Mouse (Mus musculus) lung, adult 2 months (tissue): ENCODE measurements around the gene Nxf1. TPM values are rescaled to one million over a fixed set of nuclear protein-coding genes. Genes with fewer than 3 reads are reported as not detected.
"Not testable (repeated sequence)": the region's sequence is repeated elsewhere in the genome, so short reads cannot be mapped to it uniquely, and the experiment has no call there.

Experiments used
- DNase-seq: peaks from one replicate; pipeline ENCODE4 v3.0.0; 2022
- H3K4me1 ChIP-seq: fragments of 200-500 bp; 2 replicates; pipeline ENCODE4 v1.6.1; 2011; ENCODE audit warnings: low read length; ENCODE audit not compliant: control insufficient read depth, insufficient read depth
- H3K4me3 ChIP-seq: fragments of 200-500 bp; replicated peaks from 2 replicates; pipeline ENCODE3; 2011; ENCODE audit warnings: low read depth, mild to moderate bottlenecking, control low read depth, low read length; ENCODE audit errors: extremely low read depth
- CTCF ChIP-seq: fragments of 200-500 bp; IDR thresholded peaks from 2 replicates; pipeline ENCODE4 v1.5.1; 2011; ENCODE audit warnings: mild to moderate bottlenecking, low read length, control low read depth; ENCODE audit not compliant: insufficient read depth
- POLR2A ChIP-seq: fragments of 200-500 bp; IDR thresholded peaks from 2 replicates; pipeline ENCODE4 v1.6.1; 2011; ENCODE audit warnings: low read depth, mild to moderate bottlenecking, control low read depth, low read length, borderline replicate concordance; ENCODE audit errors: extremely low read depth
- WGBS: fragments of 180-500 bp; shearing (Covaris S2); methylation state at CpG from one replicate; pipeline ENCODE4 v1.1.7; 2018; 5-methylcytosine and 5-hydroxymethylcytosine counted together
- polyA plus RNA-seq: library from polyadenylated mRNA; depleted of rRNA; stranded (reverse); fragments of >200 nt; gene quantifications from 2 replicates; pipeline ENCODE4 v1.2.3, GENCODE M21; 2012

Gene Nxf1
- polyA plus RNA-seq, 1 experiment, result 85.3 TPM

GRCm38 (mm10) chr19:8723574-8724346 lies 33.1 kb upstream of the Nxf1 start:
- TF ChIP-seq CTCF (no peak), POLR2A (no peak)
- no peaks in the 10 kb centered on the region; the same call in none of the 2 replicates for H3K4me1 ChIP-seq
- no peak for DNase-seq
- WGBS, result 1% methylated on average over 20 of the region's 20 CpGs
- peak overlapping the region; percentile 80 for H3K4me3 ChIP-seq

GRCm38 (mm10) chr19:8724392-8724791 lies 32.5 kb upstream of the Nxf1 start:
- TF ChIP-seq CTCF (no peak), POLR2A (no peak)
- DNase-seq, result no peak
- 8% methylated on average over 2 of the region's 2 CpGs for WGBS
- H3K4me3 ChIP-seq, result peak overlapping the region; percentile 38
- no peaks in the 10 kb centered on the region; the same call in none of the 2 replicates for H3K4me1 ChIP-seq

- TF ChIP-seq POLR2A (no peak), CTCF (no peak)
- DNase-seq, result no peak
- no peak overlapping the region for H3K4me3 ChIP-seq
- WGBS, result 48% methylated on average over 4 of the region's 4 CpGs
- H3K4me1 ChIP-seq, result no peaks in the 10 kb centered on the region; the same call in none of the 2 replicates
These were observed 31.7 kb upstream of the Nxf1 start for GRCm38 (mm10) chr19:8725081-8725613.

- DNase-seq, result no peak
- no peaks in the 10 kb centered on the region; the same call in none of the 2 replicates for H3K4me1 ChIP-seq
- TF ChIP-seq CTCF, result no peak
- TF ChIP-seq POLR2A, result no peak
- no peak overlapping the region for H3K4me3 ChIP-seq
- whole genome bisulfite sequencing, result 59% methylated on average over 3 of the region's 3 CpGs
These were observed 30.1 kb upstream of the Nxf1 start for GRCm38 (mm10) chr19:8726609-8727390.

- Histone ChIP-seq H3K4me1 (no peaks in the 10 kb centered on the region; the same call in none of the 2 replicates), H3K4me3 (no peak overlapping the region)
- DNase-seq, result no peak
- WGBS, result 38% methylated on average over 5 of the region's 5 CpGs
- no peak for TF ChIP-seq CTCF
- no peak for TF ChIP-seq POLR2A
These were observed 29.3 kb upstream of the Nxf1 start for GRCm38 (mm10) chr19:8727495-8728114.

GRCm38 (mm10) chr19:8728335-8729099 lies 28.4 kb upstream of the Nxf1 start:
- WGBS, result 41% methylated on average over 3 of the region's 3 CpGs
- H3K4me3 ChIP-seq, H3K4me1 ChIP-seq, DNase-seq: not testable (repeated sequence)

- H3K4me1 ChIP-seq, result no peaks in the 10 kb centered on the region
These were observed 22.5 kb upstream of the Nxf1 start for GRCm38 (mm10) chr19:8734334-8734733.

GRCm38 (mm10) chr19:8735389-8736159 lies 21.3 kb upstream of the Nxf1 start, which contains the start of gene Wdr74:
Gene Wdr74 (plus strand): TSS chr19:8735827.
- Histone ChIP-seq H3K4me1 (peaks cover 1% of the 10 kb centered on the region), H3K4me3 (peak within 1 kb of the TSS; percentile 97)
- WGBS, result under 1% methylated on average over 32 of the region's 32 CpGs
- DNase-seq, result peak; percentile 92
- no peak for TF ChIP-seq CTCF
- peak; percentile 89 for TF ChIP-seq POLR2A

More at GRCm38 (mm10) chr19:8734334-8734733, 22.5 kb upstream of the Nxf1 start:
- 53% methylated on average over 3 of the region's 3 CpGs for WGBS
- no peak overlapping the region for H3K4me3 ChIP-seq
- DNase-seq, result no peak
- no peak for TF ChIP-seq POLR2A
- no peak for TF ChIP-seq CTCF
